Mouse (Mus musculus) heart, embryonic 13.5 days (tissue): ENCODE data around the gene Scnn1a. TPM values are rescaled to one million over a fixed set of nuclear protein-coding genes. Genes with fewer than 3 reads are reported as not detected.
A peak's percentile ranks its signal among the peaks of the same experiment; 100 is the strongest.

ENCODE experiments used
- ATAC-seq: fragments of 200-750 bp; cut with Nextera tagmentation; 2 replicates; pipeline ENCODE4 v1.8.0; 2017; ENCODE audit warnings: moderate TSS enrichment; ENCODE audit not compliant: insufficient number of reproducible peaks, low FRiP score, low TSS enrichment; ENCODE audit errors: extremely low read depth
- H3K27ac ChIP-seq: fragments of 300-500 bp; sonication (generic); replicated peaks from 2 replicates; pipeline ENCODE4 v1.5.1; 2015; ENCODE audit warnings: moderate library complexity, mild to moderate bottlenecking, inconsistent platforms
- H3K27me3 ChIP-seq: fragments of 300-500 bp; sonication (generic); replicated peaks from 2 replicates; pipeline ENCODE4 v1.6.1; 2015; ENCODE audit warnings: mild to moderate bottlenecking, inconsistent platforms
- H3K36me3 ChIP-seq: fragments of 300-500 bp; sonication (generic); 2 replicates; pipeline ENCODE4 v1.6.1; 2015; ENCODE audit warnings: mild to moderate bottlenecking, inconsistent platforms
- H3K4me1 ChIP-seq: fragments of 300-500 bp; sonication (generic); 2 replicates; pipeline ENCODE4 v1.6.1; 2015; ENCODE audit warnings: inconsistent platforms
- H3K4me2 ChIP-seq: fragments of 300-500 bp; sonication (generic); 2 replicates; pipeline ENCODE4 v1.6.1; 2015; ENCODE audit warnings: inconsistent platforms, mild to moderate bottlenecking, moderate library complexity
- H3K4me3 ChIP-seq: fragments of 300-500 bp; sonication (generic); 2 replicates; pipeline ENCODE4 v1.5.1; 2015; ENCODE audit warnings: moderate library complexity, mild to moderate bottlenecking, inconsistent platforms
- H3K9ac ChIP-seq: fragments of 300-500 bp; sonication (generic); 2 replicates; pipeline ENCODE4 v1.6.1; 2015; ENCODE audit warnings: inconsistent platforms, mild to moderate bottlenecking, moderate library complexity
- H3K9me3 ChIP-seq: fragments of 300-500 bp; sonication (generic); 2 replicates; pipeline ENCODE4 v1.6.1; 2016; ENCODE audit warnings: inconsistent platforms
- WGBS: fragments of 180-500 bp; shearing (Covaris S2); methylation state at CpG from one replicate; pipeline ENCODE4 v1.1.7; 2015; ENCODE audit warnings: mixed read lengths; 5-methylcytosine and 5-hydroxymethylcytosine counted together
- polyA plus RNA-seq: library from polyadenylated mRNA; unstranded; fragments of >200 nt; fragmentation: Nextera tagmentation; extraction: Ambion mirVana; gene quantifications from 2 replicates; pipeline ENCODE4 v1.2.1, GENCODE M21; 2015

Scnn1a gene
- polyA plus RNA-seq, 1 experiment from 2014 or later: 0.63 TPM

GRCm38 (mm10) chr6:125353221-125353620, 32.8 kb downstream of the Scnn1a start:
- no peak overlapping the region for H3K27ac ChIP-seq
- H3K4me1 ChIP-seq: peaks cover 79% of the 10 kb centered on the region
- 69% methylated on average over 11 of the region's 11 CpGs for WGBS
- H3K9ac ChIP-seq: 0 out of 2 replicates have a peak overlapping the region, but pooled peaks have one; percentile 40
- peaks cover 15% of the 10 kb centered on the region for H3K36me3 ChIP-seq
- H3K4me3 ChIP-seq: no peak overlapping the region
- ATAC-seq: no peak
- no peak overlapping the region; the same call in 1 of the 2 replicates for H3K4me2 ChIP-seq
- H3K9me3 ChIP-seq: no peaks in the 10 kb centered on the region
- H3K27me3 ChIP-seq: no peaks in the 10 kb centered on the region; the same call in 1 of the 2 replicates

DNA sequence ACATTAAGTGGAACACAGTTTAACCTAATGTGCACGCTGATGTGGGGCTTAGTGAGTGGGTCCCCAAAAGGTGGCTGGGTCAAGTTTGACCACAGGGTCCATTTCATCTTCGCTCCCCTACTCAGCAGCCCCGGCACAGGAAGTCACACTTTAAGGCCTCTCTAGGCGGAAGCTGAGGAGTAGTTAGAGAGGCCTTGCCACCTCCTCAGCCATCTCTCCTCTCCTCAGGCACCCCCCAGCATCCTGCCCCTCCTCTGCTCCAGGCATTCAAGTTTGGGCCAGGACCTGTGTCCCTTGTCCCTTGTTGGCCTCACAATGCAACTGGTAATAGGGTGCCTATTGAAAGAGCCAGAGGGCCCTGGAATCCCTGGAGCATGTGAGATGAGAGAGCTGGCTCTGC, 33.2 kb downstream of the Scnn1a start:
- Histone ChIP-seq H3K4me2 (peak overlapping the region; percentile 60), H3K9ac (no peak overlapping the region), H3K27ac (peak overlapping the region; percentile 78), H3K4me3 (no peak overlapping the region), H3K9me3 (no peaks in the 10 kb centered on the region), H3K4me1 (peaks cover 75% of the 10 kb centered on the region), H3K36me3 (peaks cover 19% of the 10 kb centered on the region), H3K27me3 (no peaks in the 10 kb centered on the region; the same call in 1 of the 2 replicates)
- ATAC-seq: no peak
- WGBS: 61% methylated on average over 4 of the region's 4 CpGs

DNA sequence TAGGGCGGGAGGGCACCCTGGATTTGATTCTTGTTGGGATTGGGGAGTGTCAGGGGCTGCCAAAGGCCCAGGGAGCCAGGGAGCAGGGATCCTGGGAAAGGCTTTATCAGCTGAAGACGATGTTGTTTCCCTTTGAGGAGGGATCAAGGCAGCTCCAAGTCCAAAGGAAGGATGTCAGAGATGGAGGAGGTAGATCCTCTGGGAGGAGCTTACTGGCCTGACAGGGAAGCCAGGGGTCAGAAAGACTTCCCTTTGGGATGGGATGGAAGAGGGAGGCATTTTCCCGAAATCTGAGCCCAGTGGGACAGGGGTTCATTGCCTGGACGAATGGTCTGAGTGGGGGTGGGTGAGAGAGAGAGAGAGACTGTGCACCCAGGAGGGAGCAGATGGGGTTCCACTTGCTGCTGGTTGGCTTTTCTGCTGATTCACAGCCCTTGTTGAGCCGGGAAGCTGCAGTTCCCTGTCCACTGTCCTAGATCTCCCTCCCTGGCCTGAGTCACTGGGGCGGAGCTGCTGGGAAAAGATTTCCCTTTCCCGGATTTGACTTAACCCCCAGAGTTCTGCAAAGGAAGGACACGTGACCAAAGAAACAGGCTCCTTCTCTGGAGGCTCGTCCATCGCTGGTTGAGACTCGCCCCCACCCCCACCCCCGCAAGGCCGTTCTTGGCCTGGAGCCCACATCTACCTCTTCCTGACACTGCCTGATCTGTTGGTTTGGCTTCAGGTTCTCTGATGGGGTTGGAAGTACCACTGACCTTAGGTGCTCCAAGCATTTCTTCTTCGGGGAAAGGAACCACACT, 34.1 kb downstream of the Scnn1a start:
- Histone ChIP-seq H3K9ac (peak overlapping the region; percentile 65), H3K27me3 (no peaks in the 10 kb centered on the region; the same call in 1 of the 2 replicates), H3K9me3 (no peaks in the 10 kb centered on the region), H3K4me3 (peak overlapping the region; percentile 26), H3K4me2 (peak overlapping the region; percentile 60), H3K4me1 (peaks cover 72% of the 10 kb centered on the region), H3K27ac (peak overlapping the region; percentile 78), H3K36me3 (peaks cover 28% of the 10 kb centered on the region)
- ATAC-seq: 0 out of 2 replicates have a peak, but pooled peaks have one; percentile 12
- 10% methylated on average over 14 of the region's 14 CpGs for WGBS

GRCm38 (mm10) chr6:125355197-125355741, 34.8 kb downstream of the Scnn1a start:
- ATAC-seq: no peak
- Histone ChIP-seq H3K36me3 (peaks cover 36% of the 10 kb centered on the region), H3K27ac (peak overlapping the region; percentile 78), H3K4me2 (peak overlapping the region; percentile 60), H3K27me3 (peaks cover 2% of the 10 kb centered on the region; the same call in 1 of the 2 replicates), H3K4me1 (peaks cover 68% of the 10 kb centered on the region), H3K9ac (peak overlapping the region; percentile 65), H3K4me3 (peak overlapping the region; percentile 26), H3K9me3 (no peaks in the 10 kb centered on the region)
- 6% methylated on average over 10 of the region's 10 CpGs for WGBS

GRCm38 (mm10) chr6:125356264-125356663, 35.8 kb downstream of the Scnn1a start:
- Histone ChIP-seq H3K4me3 (no peak overlapping the region), H3K4me2 (no peak overlapping the region), H3K4me1 (peaks cover 58% of the 10 kb centered on the region), H3K27ac (0 out of 2 replicates have a peak overlapping the region, but pooled peaks have one; percentile 0), H3K9me3 (no peaks in the 10 kb centered on the region), H3K36me3 (peaks cover 46% of the 10 kb centered on the region), H3K9ac (no peak overlapping the region), H3K27me3 (peaks cover 12% of the 10 kb centered on the region)
- 27% methylated on average over 8 of the region's 8 CpGs for WGBS
- no peak for ATAC-seq

GRCm38 (mm10) chr6:125357334-125357733, 36.9 kb downstream of the Scnn1a start:
- no peak overlapping the region for H3K9ac ChIP-seq
- H3K4me2 ChIP-seq: no peak overlapping the region
- H3K4me3 ChIP-seq: no peak overlapping the region
- WGBS: 87% methylated on average over 15 of the region's 15 CpGs
- peaks cover 55% of the 10 kb centered on the region for H3K36me3 ChIP-seq
- H3K27me3 ChIP-seq: peaks cover 23% of the 10 kb centered on the region
- H3K4me1 ChIP-seq: peaks cover 52% of the 10 kb centered on the region
- no peaks in the 10 kb centered on the region for H3K9me3 ChIP-seq
- no peak overlapping the region for H3K27ac ChIP-seq
- ATAC-seq: no peak

DNA sequence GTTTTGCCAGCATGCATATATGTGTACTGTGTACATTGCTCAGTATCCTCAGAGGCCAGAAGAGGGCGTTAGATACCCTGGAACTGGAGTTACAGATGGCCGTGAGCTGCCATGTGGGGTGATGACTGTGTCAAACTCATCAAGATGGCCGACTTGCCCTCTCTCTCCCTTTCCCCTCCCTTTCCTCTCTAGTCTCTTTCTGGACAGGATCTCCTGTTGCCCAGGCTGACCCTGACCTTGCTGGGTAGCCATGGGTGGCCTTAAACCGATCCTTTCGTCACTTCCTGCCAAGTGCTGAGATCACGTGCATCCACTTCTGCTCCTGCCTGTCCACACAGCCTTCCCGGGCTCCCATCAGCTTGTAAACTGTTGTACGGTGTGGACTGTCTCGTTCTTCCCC, 39.5 kb downstream of the Scnn1a start:
- Histone ChIP-seq H3K36me3 (peaks cover 57% of the 10 kb centered on the region), H3K4me2 (no peak overlapping the region), H3K9me3 (no peaks in the 10 kb centered on the region), H3K27ac (no peak overlapping the region), H3K4me3 (no peak overlapping the region), H3K4me1 (peaks cover 42% of the 10 kb centered on the region), H3K27me3 (peaks cover 47% of the 10 kb centered on the region), H3K9ac (no peak overlapping the region)
- no peak for ATAC-seq
- 47% methylated on average over 9 of the region's 9 CpGs for WGBS

DNA sequence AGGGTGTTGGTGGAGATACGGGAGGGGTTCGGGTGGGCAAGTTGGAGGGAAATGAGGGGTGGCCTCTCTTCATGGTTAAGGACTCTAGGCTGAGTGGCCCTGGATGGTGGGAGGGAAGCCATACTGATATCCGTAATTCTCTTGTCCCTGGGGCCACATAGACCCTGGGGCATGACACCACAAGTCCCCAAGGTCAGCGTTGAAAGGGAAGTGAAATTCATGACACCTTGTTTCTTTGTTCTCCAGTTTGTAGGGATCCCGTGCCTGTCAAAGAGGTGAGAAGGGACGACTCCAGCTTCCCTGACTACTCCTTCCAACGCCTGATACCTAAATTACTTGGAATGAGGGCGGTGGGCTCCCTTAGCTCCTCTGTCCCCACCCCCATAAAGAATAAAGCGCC, 40.4 kb downstream of the Scnn1a start:
- Histone ChIP-seq H3K9me3 (no peaks in the 10 kb centered on the region), H3K27ac (no peak overlapping the region), H3K4me1 (peaks cover 33% of the 10 kb centered on the region), H3K9ac (no peak overlapping the region), H3K36me3 (peaks cover 57% of the 10 kb centered on the region), H3K4me2 (no peak overlapping the region), H3K4me3 (no peak overlapping the region), H3K27me3 (peaks cover 47% of the 10 kb centered on the region)
- ATAC-seq: no peak
- WGBS: 62% methylated on average over 9 of the region's 9 CpGs

- peaks cover 25% of the 10 kb centered on the region for H3K4me1 ChIP-seq
- no peak overlapping the region; the same call in 1 of the 2 replicates for H3K9ac ChIP-seq
- WGBS: 45% methylated on average over 38 of the region's 38 CpGs
- H3K4me2 ChIP-seq: no peak overlapping the region
- H3K36me3 ChIP-seq: peaks cover 57% of the 10 kb centered on the region
- no peak for ATAC-seq
- no peak overlapping the region for H3K4me3 ChIP-seq
- H3K27ac ChIP-seq: no peak overlapping the region
- no peaks in the 10 kb centered on the region for H3K9me3 ChIP-seq
- H3K27me3 ChIP-seq: peaks cover 47% of the 10 kb centered on the region
Measured at GRCm38 (mm10) chr6:125361467-125362291, 41.2 kb downstream of the Scnn1a start.

GRCm38 (mm10) chr6:125363021-125363420, 42.6 kb downstream of the Scnn1a start:
- peak overlapping the region; percentile 47 for H3K4me2 ChIP-seq
- no peak overlapping the region for H3K9ac ChIP-seq
- H3K9me3 ChIP-seq: no peaks in the 10 kb centered on the region
- WGBS: 18% methylated on average over 15 of the region's 15 CpGs
- H3K4me3 ChIP-seq: peak overlapping the region; percentile 12; the same call in 1 of the 2 replicates
- peaks cover 24% of the 10 kb centered on the region for H3K4me1 ChIP-seq
- H3K27me3 ChIP-seq: peaks cover 47% of the 10 kb centered on the region
- no peak overlapping the region for H3K27ac ChIP-seq
- H3K36me3 ChIP-seq: peaks cover 45% of the 10 kb centered on the region
- no peak for ATAC-seq
